Mouse (Mus musculus) neutrophil, adult 65 days (primary cell): ENCODE data around the gene Mbtps2. TPM values are rescaled to one million over a fixed set of nuclear protein-coding genes. Genes with fewer than 3 reads are reported as not detected.

Source experiments
- total RNA-seq: library from RNA; stranded (reverse); gene quantifications from 2 replicates; pipeline ENCODE4 v1.2.4, GENCODE M21; 2023

Mbtps2 gene
- total RNA-seq, result 6.3 and 10.2 TPM in 2 replicates

GRCm38 (mm10) chrX:157598186-157598996, at the start of gene Mbtps2:
TSS of gene Mbtps2 (minus strand) at chrX:157598715.

GRCm38 (mm10) chrX:157568840-157569239, 29.7 kb downstream of the Mbtps2 start, which contains the start of gene Yy2:
TSS of gene Yy2 (minus strand) at chrX:157568985.

GRCm38 (mm10) chrX:157491944-157492726, 106.4 kb downstream of the Mbtps2 start, which contains the start of gene Sms:
TSS of gene Sms (minus strand) at chrX:157492287.

Other genes starting within 250 kb of the Mbtps2 start
- gene Phex, start 183.4 kb downstream of the Mbtps2 start, total RNA-seq, result 0.11 and 0.25 TPM in 2 replicates
- 10.1 and 15.0 TPM in 2 replicates for gene Sms, start 106.4 kb downstream of the Mbtps2 start, total RNA-seq
- 1.4 TPM in 1 of 2 replicates, not detected in the other for gene Yy2, start 29.7 kb downstream of the Mbtps2 start, total RNA-seq
- not detected in 2 replicates for gene Smpx, start 100.2 kb upstream of the Mbtps2 start, total RNA-seq
- not detected in 2 replicates for gene Klhl34, start 219.7 kb upstream of the Mbtps2 start, total RNA-seq